Mouse (Mus musculus): ENCODE data around the gene Cib2.

DNA sequence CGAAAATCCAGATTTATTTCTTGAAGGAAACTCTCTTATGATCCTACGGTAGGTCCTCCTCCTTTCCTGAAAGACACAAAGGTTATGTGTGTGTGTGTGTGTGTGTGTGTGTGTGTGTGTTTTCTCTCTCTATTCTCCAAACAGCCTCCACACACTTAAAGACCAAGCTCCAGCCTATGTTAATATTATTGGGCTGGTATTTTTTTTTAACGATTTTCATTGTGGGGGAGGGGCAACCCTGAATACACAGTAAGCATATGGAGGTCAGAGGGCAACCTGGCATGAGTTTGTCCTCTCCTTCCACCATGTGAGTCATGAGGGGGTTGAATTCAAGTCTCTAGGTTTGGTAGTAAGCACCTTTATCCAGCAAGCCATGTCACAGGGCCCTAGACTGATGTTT, 60.2 kb downstream of the Cib2 start:
- TF ChIP-seq UBTF (IDR thresholded peaks at IDR 0.05; ENCODE audit: borderline replicate concordance, insufficient read depth, low read depth, low read length) = no peak
- TF ChIP-seq HCFC1 (IDR thresholded peaks at IDR 0.05; ENCODE audit: low read depth, low read length) = no peak
- TF ChIP-seq TBP (IDR thresholded peaks at IDR 0.05; ENCODE audit: low read depth, low read length) = no peak
- no peak for TF ChIP-seq CTCF (IDR thresholded peaks at IDR 0.05 in 2 of 3, conservative IDR thresholded peaks at IDR 0.05 in 1 of 3; ENCODE audit: control insufficient read depth in 1 of 3, insufficient read depth in 1 of 3, low read depth in 2 of 3, low read length in 3 of 3, poor library complexity in 1 of 3, severe bottlenecking in 1 of 3)

All from MEL (cell line).